Mouse (Mus musculus) limb, embryonic 11.5 days (tissue): Measurements from ENCODE around the gene Rbbp8nl. TPM values are rescaled to one million over a fixed set of nuclear protein-coding genes. Genes with fewer than 3 reads are reported as not detected.
A peak's percentile ranks its signal among the peaks of the same experiment; 100 is the strongest.

Experiments
- ATAC-seq: fragments of 200-750 bp; cut with Nextera tagmentation; 2 replicates; pipeline ENCODE4 v1.8.0; 2017; ENCODE audit warnings: low read depth; ENCODE audit not compliant: insufficient number of reproducible peaks, low FRiP score, low TSS enrichment
- DNase-seq: peaks from one replicate; pipeline ENCODE4 v3.0.0-alpha.2; 2015; ENCODE audit warnings: low spot score
- H3K27ac ChIP-seq: fragments of 300-500 bp; sonication (generic); replicated peaks from 2 replicates; pipeline ENCODE4 v1.5.1; 2014; ENCODE audit warnings: low read depth, mild to moderate bottlenecking, low read length
- H3K27me3 ChIP-seq: fragments of 300-500 bp; sonication (generic); 2 replicates; pipeline ENCODE4 v1.6.1; 2014; ENCODE audit warnings: mild to moderate bottlenecking, low read length, mixed read lengths; ENCODE audit not compliant: control insufficient read depth, insufficient read depth
- H3K36me3 ChIP-seq: fragments of 300-500 bp; sonication (generic); 2 replicates; pipeline ENCODE4 v1.6.1; 2014; ENCODE audit warnings: mild to moderate bottlenecking, low read length, moderate library complexity, mixed read lengths; ENCODE audit not compliant: control insufficient read depth, insufficient read depth
- H3K4me1 ChIP-seq: fragments of 300-500 bp; sonication (generic); 2 replicates; pipeline ENCODE4 v1.6.1; 2014; ENCODE audit warnings: low read length, mixed read lengths; ENCODE audit not compliant: control insufficient read depth, insufficient read depth
- H3K4me2 ChIP-seq: fragments of 300-500 bp; sonication (generic); 2 replicates; pipeline ENCODE4 v1.6.1; 2014; ENCODE audit warnings: low read depth, mild to moderate bottlenecking, moderate library complexity; ENCODE audit not compliant: severe bottlenecking
- H3K4me3 ChIP-seq: fragments of 300-500 bp; sonication (generic); 2 replicates; pipeline ENCODE4 v1.5.1; 2014; ENCODE audit warnings: low read depth, low read length
- H3K9ac ChIP-seq: fragments of 300-500 bp; sonication (generic); 2 replicates; pipeline ENCODE4 v1.6.1; 2014; ENCODE audit warnings: mild to moderate bottlenecking, low read length
- H3K9me3 ChIP-seq: fragments of 300-500 bp; sonication (generic); 2 replicates; pipeline ENCODE4 v1.6.1; 2016; ENCODE audit warnings: low read length; ENCODE audit not compliant: control insufficient read depth
- WGBS: fragments of 180-500 bp; shearing (Covaris S2); extraction: QIAGEN DNeasy Blood & Tissue Kit; methylation state at CpG from one replicate; pipeline ENCODE4 v1.1.7; 2014; 5-methylcytosine and 5-hydroxymethylcytosine counted together
- polyA plus RNA-seq: library from polyadenylated mRNA; unstranded; fragments of >200 nt; fragmentation: Nextera tagmentation; extraction: Ambion mirVana; gene quantifications from 2 replicates; pipeline ENCODE4 v1.2.1, GENCODE M21; 2014

Rbbp8nl gene
- polyA plus RNA-seq, 1 experiment from 2014 or later = 0.40 TPM

- H3K4me1 ChIP-seq = no peaks in the 10 kb centered on the region
- no peak overlapping the region for H3K4me3 ChIP-seq
- no peaks in the 10 kb centered on the region for H3K9me3 ChIP-seq
- H3K27ac ChIP-seq = no peak overlapping the region
- no peaks in the 10 kb centered on the region for H3K36me3 ChIP-seq
- no peak overlapping the region for H3K9ac ChIP-seq
- no peak overlapping the region for H3K4me2 ChIP-seq
- H3K27me3 ChIP-seq = no peaks in the 10 kb centered on the region
- DNase-seq = no peak
- no peak for ATAC-seq
- 58% methylated on average over 2 of the region's 2 CpGs for WGBS
Observed at GRCm38 (mm10) chr2:180300252-180300651, 10.6 kb upstream of the Rbbp8nl start.

DNA sequence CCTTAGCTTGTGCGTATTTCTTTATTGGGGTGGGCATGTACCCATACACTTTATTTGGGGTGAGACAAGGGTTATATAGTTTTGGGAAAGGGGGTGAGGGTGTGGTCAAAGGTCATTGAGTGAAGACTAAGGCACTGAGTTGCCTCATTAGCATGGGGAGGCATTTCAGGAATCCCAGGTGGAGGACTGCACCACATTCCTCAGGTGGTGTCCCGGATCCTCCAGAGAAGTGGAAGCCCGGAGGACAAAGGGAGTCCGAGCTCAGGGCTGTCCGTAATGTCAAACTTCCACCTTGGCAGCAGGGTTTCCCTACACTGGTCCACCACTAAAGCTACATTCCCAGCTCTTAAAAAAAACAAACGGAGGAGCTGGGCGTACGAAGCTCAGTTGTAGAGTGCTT is 3.2 kb upstream of the Rbbp8nl start:
- Histone ChIP-seq H3K4me1 (0 out of 2 replicates have a peak, but pooled peaks cover 4% of the 10 kb centered on the region), H3K36me3 (no peaks in the 10 kb centered on the region), H3K4me2 (no peak overlapping the region), H3K9me3 (no peaks in the 10 kb centered on the region), H3K27me3 (no peaks in the 10 kb centered on the region), H3K27ac (no peak overlapping the region), H3K4me3 (no peak overlapping the region), H3K9ac (no peak overlapping the region)
- ATAC-seq = no peak
- no peak for DNase-seq
- WGBS = 79% methylated on average over 8 of the region's 8 CpGs

- ATAC-seq (no peak), DNase-seq (no peak)
- Histone ChIP-seq H3K4me1 (0 out of 2 replicates have a peak, but pooled peaks cover 4% of the 10 kb centered on the region), H3K9ac (no peak overlapping the region), H3K9me3 (no peaks in the 10 kb centered on the region), H3K27ac (no peak overlapping the region), H3K4me2 (no peak overlapping the region), H3K36me3 (no peaks in the 10 kb centered on the region), H3K4me3 (no peak overlapping the region), H3K27me3 (no peaks in the 10 kb centered on the region)
- 61% methylated on average over 4 of the region's 4 CpGs for WGBS
Observed at GRCm38 (mm10) chr2:180292026-180292425, 2.3 kb upstream of the Rbbp8nl start.

DNA sequence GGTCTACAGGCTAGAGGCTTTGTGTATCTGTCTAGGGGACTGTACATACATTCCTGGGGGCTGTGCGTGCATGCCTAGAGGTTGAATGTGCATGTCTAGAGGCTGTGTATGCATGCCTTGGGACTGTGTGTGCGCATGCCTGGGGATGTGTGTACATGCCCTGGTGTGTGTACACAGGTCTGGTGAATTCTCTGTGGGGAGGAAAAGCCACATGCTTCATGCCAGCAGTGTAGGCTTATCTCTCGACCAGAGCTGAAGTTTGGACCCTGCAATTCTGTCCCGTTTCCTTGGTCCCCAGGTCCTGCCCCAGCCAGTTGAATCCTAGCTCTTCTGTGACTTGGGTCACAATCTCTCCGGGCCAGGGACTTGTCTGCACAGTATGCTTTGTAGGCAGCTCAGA is 1.9 kb upstream of the Rbbp8nl start:
- Histone ChIP-seq H3K9ac (no peak overlapping the region), H3K4me2 (no peak overlapping the region), H3K4me1 (0 out of 2 replicates have a peak, but pooled peaks cover 4% of the 10 kb centered on the region), H3K27me3 (no peaks in the 10 kb centered on the region), H3K27ac (no peak overlapping the region), H3K36me3 (no peaks in the 10 kb centered on the region), H3K4me3 (no peak overlapping the region), H3K9me3 (no peaks in the 10 kb centered on the region)
- WGBS = 75% methylated on average over 5 of the region's 5 CpGs
- ATAC-seq (no peak), DNase-seq (no peak)

DNA sequence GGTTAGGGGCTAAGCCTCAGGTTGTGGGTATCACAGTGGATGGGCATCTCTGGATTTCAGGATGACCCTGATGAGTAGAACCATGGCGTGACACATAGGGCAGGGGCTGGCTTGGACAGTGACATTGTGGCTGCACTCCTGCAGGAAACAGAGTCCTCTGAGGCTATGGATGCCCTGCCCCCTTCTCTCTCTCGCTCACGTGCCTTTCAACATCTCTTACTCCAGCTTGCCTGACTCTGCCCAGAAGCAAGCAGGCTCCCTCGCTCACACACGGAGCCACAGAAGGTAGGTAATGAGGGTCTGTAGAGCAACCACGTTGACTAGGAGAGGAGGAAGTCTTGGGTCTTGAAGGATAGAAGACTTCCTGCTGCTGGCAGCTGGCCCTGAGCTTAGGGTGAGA is 824 bp upstream of the Rbbp8nl start:
- Histone ChIP-seq H3K27ac (no peak overlapping the region), H3K36me3 (no peaks in the 10 kb centered on the region), H3K27me3 (no peaks in the 10 kb centered on the region), H3K4me2 (no peak overlapping the region), H3K4me3 (no peak overlapping the region), H3K9me3 (no peaks in the 10 kb centered on the region), H3K9ac (no peak overlapping the region; the same call in 1 of the 2 replicates), H3K4me1 (0 out of 2 replicates have a peak, but pooled peaks cover 4% of the 10 kb centered on the region)
- DNase-seq (no peak), ATAC-seq (no peak)
- WGBS = 55% methylated on average over 6 of the region's 6 CpGs

DNA sequence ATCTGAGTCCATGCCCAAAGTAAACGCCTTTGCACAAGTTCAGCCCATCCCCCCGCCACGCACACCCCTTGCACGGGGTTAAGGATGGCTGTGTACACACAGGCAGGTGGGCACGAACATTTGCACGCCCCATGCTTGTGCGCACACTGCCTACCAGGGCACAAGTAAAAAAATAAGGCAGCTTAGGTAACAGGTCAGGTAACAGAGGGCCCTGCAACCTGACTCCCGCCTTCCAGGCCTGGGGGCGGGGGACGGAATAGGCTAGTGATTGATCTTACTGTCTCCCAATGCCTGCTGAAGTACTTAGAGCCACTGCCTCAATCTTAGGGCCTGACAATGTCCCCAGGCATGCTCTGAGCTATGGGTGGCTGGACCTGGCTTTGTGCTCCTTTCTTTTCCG is 713 bp downstream of the Rbbp8nl start:
- Histone ChIP-seq H3K9ac (no peak overlapping the region; the same call in 1 of the 2 replicates), H3K4me1 (0 out of 2 replicates have a peak, but pooled peaks cover 4% of the 10 kb centered on the region), H3K27ac (no peak overlapping the region), H3K36me3 (no peaks in the 10 kb centered on the region), H3K27me3 (no peaks in the 10 kb centered on the region), H3K4me3 (no peak overlapping the region), H3K9me3 (no peaks in the 10 kb centered on the region), H3K4me2 (no peak overlapping the region)
- 40% methylated on average over 11 of the region's 11 CpGs for WGBS
- peak; percentile 40 for DNase-seq
- 0 out of 2 replicates have a peak, but pooled peaks have one; percentile 23 for ATAC-seq

DNA sequence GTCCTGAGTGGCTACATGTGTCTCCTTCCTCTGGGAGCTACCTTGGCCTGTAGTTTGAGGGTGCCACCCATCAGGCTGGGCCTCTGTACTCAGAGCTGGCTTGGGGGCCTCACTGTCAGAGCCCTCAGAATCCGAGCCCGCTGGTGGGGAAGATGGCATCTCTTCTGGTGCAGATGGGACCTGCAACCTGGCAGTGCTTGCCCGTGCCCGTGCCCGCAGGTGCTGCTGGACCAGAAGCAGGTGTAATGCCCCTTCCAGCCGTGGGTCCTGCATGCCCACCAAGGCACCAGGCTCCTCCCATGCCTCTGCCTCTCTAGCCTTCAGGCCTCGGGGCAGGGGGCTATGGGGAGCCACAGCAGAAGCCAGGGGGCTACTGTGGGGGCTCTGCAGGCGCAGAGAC is 10.4 kb downstream of the Rbbp8nl start:
- Histone ChIP-seq H3K27ac (no peak overlapping the region), H3K27me3 (no peaks in the 10 kb centered on the region), H3K9ac (no peak overlapping the region), H3K4me3 (no peak overlapping the region), H3K36me3 (no peaks in the 10 kb centered on the region), H3K4me2 (no peak overlapping the region), H3K9me3 (no peaks in the 10 kb centered on the region), H3K4me1 (no peaks in the 10 kb centered on the region)
- WGBS = 90% methylated on average over 8 of the region's 8 CpGs
- DNase-seq (no peak), ATAC-seq (no peak)

DNA sequence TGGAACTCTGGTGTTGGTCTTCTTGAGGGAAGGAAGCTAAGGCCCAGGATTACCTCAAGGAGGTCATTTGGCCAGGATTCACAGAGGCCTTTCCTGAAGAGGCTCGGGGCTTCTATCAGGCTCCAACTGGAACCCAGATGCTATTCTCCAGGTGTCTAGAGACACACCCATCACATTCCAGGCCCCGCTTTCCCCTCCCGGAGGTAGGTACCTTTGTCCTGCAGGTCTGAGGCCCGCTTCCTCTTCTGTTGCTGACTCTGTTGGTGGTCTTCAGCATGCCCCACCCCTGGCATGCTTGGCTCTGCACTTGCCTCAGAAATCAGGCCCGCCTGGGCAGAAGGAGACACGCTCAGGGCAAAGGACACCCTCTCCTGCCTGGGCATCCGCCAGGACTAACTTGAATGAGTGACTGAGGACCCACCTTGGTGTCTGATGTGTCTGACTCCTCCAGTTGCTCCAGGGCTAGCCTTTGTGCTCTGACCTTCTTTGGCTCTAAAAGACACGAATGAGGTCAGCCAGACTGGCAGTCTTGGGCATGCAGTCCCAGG is 11.8 kb downstream of the Rbbp8nl start:
- no peaks in the 10 kb centered on the region for H3K27me3 ChIP-seq
- 64% methylated on average over 8 of the region's 8 CpGs for WGBS
- DNase-seq = no peak
- no peak overlapping the region for H3K4me2 ChIP-seq
- ATAC-seq = no peak
- no peak overlapping the region for H3K9ac ChIP-seq
- H3K9me3 ChIP-seq = no peaks in the 10 kb centered on the region
- H3K36me3 ChIP-seq = no peaks in the 10 kb centered on the region
- no peak overlapping the region for H3K4me3 ChIP-seq
- H3K4me1 ChIP-seq = no peaks in the 10 kb centered on the region
- H3K27ac ChIP-seq = no peak overlapping the region

- Histone ChIP-seq H3K9me3 (no peaks in the 10 kb centered on the region), H3K36me3 (no peaks in the 10 kb centered on the region), H3K4me1 (peaks cover 9% of the 10 kb centered on the region), H3K4me3 (no peak overlapping the region), H3K9ac (no peak overlapping the region), H3K4me2 (no peak overlapping the region), H3K27me3 (no peaks in the 10 kb centered on the region), H3K27ac (no peak overlapping the region)
- no peak for DNase-seq
- ATAC-seq = no peak
- 81% methylated on average over 8 of the region's 8 CpGs for WGBS
Observed at GRCm38 (mm10) chr2:180276851-180277259, 12.8 kb downstream of the Rbbp8nl start.
